Mouse (Mus musculus): ENCODE results near the gene Colgalt2. TPM values are rescaled to one million over a fixed set of nuclear protein-coding genes. Genes with fewer than 3 reads are reported as not detected.

The Colgalt2 gene
- polyA plus RNA-seq, 2 experiments: 0.21 to 0.30 TPM

GRCm38 (mm10) chr1:152444630-152445029, 45.0 kb downstream of the Colgalt2 start:
- no peaks in the 10 kb centered on the region for H3K4me1 ChIP-seq (replicated peaks; ENCODE audit: control insufficient read depth in 2 of 2, insufficient read depth in 2 of 2, low read length in 1 of 2)
- no peaks in the 10 kb centered on the region for H3K27me3 ChIP-seq (ENCODE audit: control insufficient read depth, insufficient read depth, low read length)
- no peak overlapping the region for H3K9ac ChIP-seq (replicated peaks)
- no peak overlapping the region for H3K4me2 ChIP-seq (ENCODE audit: low read depth)
- DNase-seq (ENCODE audit: low read depth in 3 of 3, low spot score in 3 of 3) (no peak), ATAC-seq (ENCODE audit: insufficient read depth) (no peak)
- TF ChIP-seq EP300 (IDR thresholded peaks at IDR 0.05; ENCODE audit: low read depth): no peak
- no peak for TF ChIP-seq CTCF (IDR thresholded peaks at IDR 0.05; ENCODE audit: low read depth)
- H3K9me3 ChIP-seq (ENCODE audit: control insufficient read depth, low read length): no peaks in the 10 kb centered on the region
- no peak overlapping the region for H3K27ac ChIP-seq
- H3K36me3 ChIP-seq (replicated peaks; ENCODE audit: control insufficient read depth, insufficient read depth, low read depth): no peaks in the 10 kb centered on the region
- WGBS (ENCODE audit: insufficient replicate concordance): 61% methylated on average over 7 of the region's 7 CpGs
- no peak overlapping the region for H3K4me3 ChIP-seq (ENCODE audit: insufficient read depth in 1 of 2, low read depth in 2 of 2, low read length in 2 of 2)

DNA sequence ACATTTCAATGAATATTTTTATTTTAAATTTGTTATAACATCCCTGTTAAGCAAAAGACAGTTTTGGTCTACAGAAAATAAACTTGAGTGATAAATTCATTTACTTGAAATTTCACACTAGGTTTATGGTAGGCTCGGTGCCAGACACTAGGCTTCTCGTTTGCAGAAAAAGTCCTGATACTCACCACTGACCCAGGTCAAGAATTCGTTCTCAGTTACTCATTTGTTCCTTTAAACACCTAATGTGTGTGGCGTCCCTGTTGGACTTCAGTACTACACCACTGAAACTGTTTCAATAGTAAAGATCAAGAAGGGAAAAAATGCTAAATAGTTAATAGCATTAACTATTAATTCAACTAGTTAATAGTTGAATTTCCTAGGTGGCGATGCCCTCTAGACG, 46.3 kb downstream of the Colgalt2 start:
- WGBS (ENCODE audit: insufficient replicate concordance): 62% methylated on average over 6 of the region's 6 CpGs
- Histone ChIP-seq H3K9ac (replicated peaks) (no peak overlapping the region), H3K9me3 (ENCODE audit: control insufficient read depth, low read length) (no peaks in the 10 kb centered on the region), H3K27me3 (ENCODE audit: control insufficient read depth, insufficient read depth, low read length) (no peaks in the 10 kb centered on the region), H3K4me3 (ENCODE audit: insufficient read depth in 1 of 2, low read depth in 2 of 2, low read length in 2 of 2) (no peak overlapping the region), H3K27ac (no peak overlapping the region), H3K4me2 (ENCODE audit: low read depth) (no peak overlapping the region), H3K36me3 (replicated peaks; ENCODE audit: control insufficient read depth, insufficient read depth, low read depth) (no peaks in the 10 kb centered on the region), H3K4me1 (replicated peaks; ENCODE audit: control insufficient read depth in 2 of 2, insufficient read depth in 2 of 2, low read length in 1 of 2) (no peaks in the 10 kb centered on the region)
- TF ChIP-seq CTCF (IDR thresholded peaks at IDR 0.05; ENCODE audit: low read depth): no peak
- TF ChIP-seq EP300 (IDR thresholded peaks at IDR 0.05; ENCODE audit: low read depth): no peak
- DNase-seq (ENCODE audit: low read depth in 3 of 3, low spot score in 3 of 3): no peak
- no peak for ATAC-seq (ENCODE audit: insufficient read depth)

- no peak overlapping the region for H3K9ac ChIP-seq (replicated peaks)
- 61% methylated on average over 5 of the region's 5 CpGs for WGBS (ENCODE audit: insufficient replicate concordance)
- no peak overlapping the region for H3K4me3 ChIP-seq (ENCODE audit: insufficient read depth in 1 of 2, low read depth in 2 of 2, low read length in 2 of 2)
- no peaks in the 10 kb centered on the region for H3K27me3 ChIP-seq (ENCODE audit: control insufficient read depth, insufficient read depth, low read length)
- 0 out of 4 replicates have a peak, but pooled peaks cover 0 to 3% of the 10 kb centered on the region in 2 experiments for H3K4me1 ChIP-seq (replicated peaks; ENCODE audit: control insufficient read depth in 2 of 2, insufficient read depth in 2 of 2, low read length in 1 of 2)
- H3K9me3 ChIP-seq (ENCODE audit: control insufficient read depth, low read length): no peaks in the 10 kb centered on the region
- ATAC-seq (ENCODE audit: insufficient read depth): no peak
- TF ChIP-seq CTCF (IDR thresholded peaks at IDR 0.05; ENCODE audit: low read depth): no peak
- TF ChIP-seq EP300 (IDR thresholded peaks at IDR 0.05; ENCODE audit: low read depth): no peak
- no peak overlapping the region for H3K27ac ChIP-seq
- no peaks in the 10 kb centered on the region for H3K36me3 ChIP-seq (replicated peaks; ENCODE audit: control insufficient read depth, insufficient read depth, low read depth)
- H3K4me2 ChIP-seq (ENCODE audit: low read depth): no peak overlapping the region
- DNase-seq (ENCODE audit: low read depth in 3 of 3, low spot score in 3 of 3): no peak
Observed at GRCm38 (mm10) chr1:152454536-152454935, 54.9 kb downstream of the Colgalt2 start.

DNA sequence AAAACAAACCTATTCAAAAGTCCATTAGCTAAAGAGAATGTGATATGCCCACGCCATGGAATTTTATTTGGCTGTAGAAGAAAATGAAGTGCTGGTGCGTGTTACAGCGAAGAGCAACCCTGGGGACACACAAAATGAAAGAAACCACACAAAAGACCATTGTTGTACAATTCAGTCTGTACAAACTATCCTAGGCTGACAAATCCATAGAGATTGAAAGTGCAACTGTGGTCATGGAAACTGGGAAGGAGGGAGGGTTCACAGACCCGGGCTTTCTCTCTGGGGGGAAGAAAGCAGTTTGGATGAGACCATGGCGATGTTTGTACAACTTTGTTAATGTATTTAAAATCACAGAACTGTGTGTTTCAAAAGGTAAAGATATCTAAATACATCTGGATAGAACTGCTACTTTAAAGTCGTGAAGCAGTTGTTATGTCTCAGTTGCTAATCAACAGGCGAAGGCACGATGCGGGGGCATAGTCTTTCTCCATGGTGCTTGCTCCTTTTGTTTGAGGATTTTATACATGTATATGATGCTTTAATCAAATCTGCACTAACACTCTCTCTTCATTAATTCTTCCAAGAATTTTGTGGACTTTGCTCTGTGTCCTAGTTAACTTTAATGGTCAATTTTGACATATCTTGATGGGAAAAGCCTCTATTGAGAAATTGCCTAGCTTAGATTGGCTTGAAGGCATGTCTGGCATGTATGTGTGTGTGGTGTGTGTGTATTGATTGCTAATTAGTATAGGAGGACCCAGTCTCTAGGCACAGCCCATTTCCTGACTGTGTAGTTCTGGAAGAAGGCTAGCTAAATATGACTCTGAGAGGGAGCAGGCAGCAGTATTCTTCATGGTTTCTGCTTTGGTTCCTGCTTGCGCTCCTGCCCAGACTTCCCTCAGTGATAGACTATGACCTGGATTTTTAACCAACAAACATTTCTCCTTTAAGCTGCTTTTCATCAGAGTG, 55.9 kb downstream of the Colgalt2 start:
- no peak overlapping the region for H3K4me3 ChIP-seq (ENCODE audit: insufficient read depth in 1 of 2, low read depth in 2 of 2, low read length in 2 of 2)
- no peak overlapping the region for H3K4me2 ChIP-seq (ENCODE audit: low read depth)
- TF ChIP-seq CTCF (IDR thresholded peaks at IDR 0.05; ENCODE audit: low read depth) (no peak), EP300 (IDR thresholded peaks at IDR 0.05; ENCODE audit: low read depth) (no peak)
- H3K27ac ChIP-seq: no peak overlapping the region
- H3K27me3 ChIP-seq (ENCODE audit: control insufficient read depth, insufficient read depth, low read length): no peaks in the 10 kb centered on the region
- no peaks in the 10 kb centered on the region for H3K36me3 ChIP-seq (replicated peaks; ENCODE audit: control insufficient read depth, insufficient read depth, low read depth)
- 72% methylated on average over 10 of the region's 10 CpGs for WGBS (ENCODE audit: insufficient replicate concordance)
- DNase-seq (ENCODE audit: low read depth in 3 of 3, low spot score in 3 of 3): no peak
- no peaks in the 10 kb centered on the region for H3K9me3 ChIP-seq (ENCODE audit: control insufficient read depth, low read length)
- no peak for ATAC-seq (ENCODE audit: insufficient read depth)
- H3K9ac ChIP-seq (replicated peaks): no peak overlapping the region
- H3K4me1 ChIP-seq (replicated peaks; ENCODE audit: control insufficient read depth in 2 of 2, insufficient read depth in 2 of 2, low read length in 1 of 2): 0 out of 4 replicates have a peak, but pooled peaks cover 0 to 3% of the 10 kb centered on the region in 2 experiments

DNA sequence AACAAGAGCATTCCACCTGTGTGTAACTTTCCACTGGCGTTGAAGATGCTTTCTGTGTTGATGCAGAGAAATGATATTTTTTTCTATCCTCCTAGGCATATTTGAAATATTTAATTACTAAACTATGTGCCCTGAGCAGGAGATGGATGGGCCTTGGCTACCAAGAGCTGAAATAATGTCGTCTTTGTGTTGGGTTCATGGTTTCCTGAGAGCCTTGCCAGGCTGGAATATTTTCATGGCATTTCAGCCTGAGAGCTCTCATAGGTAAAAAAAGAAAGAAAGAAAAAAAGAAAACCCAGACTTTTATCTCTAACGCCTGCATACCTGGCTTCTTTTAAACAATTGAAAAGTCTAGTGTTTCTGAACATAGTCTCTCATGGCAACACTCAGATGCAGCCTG, 56.6 kb downstream of the Colgalt2 start:
- ATAC-seq (ENCODE audit: insufficient read depth) (no peak), DNase-seq (ENCODE audit: low read depth in 3 of 3, low spot score in 3 of 3) (no peak)
- Histone ChIP-seq H3K4me2 (ENCODE audit: low read depth) (no peak overlapping the region), H3K4me1 (replicated peaks; ENCODE audit: control insufficient read depth in 2 of 2, insufficient read depth in 2 of 2, low read length in 1 of 2) (0 out of 4 replicates have a peak, but pooled peaks cover 0 to 3% of the 10 kb centered on the region in 2 experiments), H3K9ac (replicated peaks) (no peak overlapping the region), H3K27me3 (ENCODE audit: control insufficient read depth, insufficient read depth, low read length) (no peaks in the 10 kb centered on the region), H3K36me3 (replicated peaks; ENCODE audit: control insufficient read depth, insufficient read depth, low read depth) (no peaks in the 10 kb centered on the region), H3K4me3 (ENCODE audit: insufficient read depth in 1 of 2, low read depth in 2 of 2, low read length in 2 of 2) (no peak overlapping the region), H3K9me3 (ENCODE audit: control insufficient read depth, low read length) (no peaks in the 10 kb centered on the region), H3K27ac (no peak overlapping the region)
- 46% methylated on average over 3 of the region's 3 CpGs for WGBS (ENCODE audit: insufficient replicate concordance)
- TF ChIP-seq EP300 (IDR thresholded peaks at IDR 0.05; ENCODE audit: low read depth) (no peak), CTCF (IDR thresholded peaks at IDR 0.05; ENCODE audit: low read depth) (no peak)
